Mouse (Mus musculus): ENCODE data around the gene Lnpk.

Gene Lnpk

DNA sequence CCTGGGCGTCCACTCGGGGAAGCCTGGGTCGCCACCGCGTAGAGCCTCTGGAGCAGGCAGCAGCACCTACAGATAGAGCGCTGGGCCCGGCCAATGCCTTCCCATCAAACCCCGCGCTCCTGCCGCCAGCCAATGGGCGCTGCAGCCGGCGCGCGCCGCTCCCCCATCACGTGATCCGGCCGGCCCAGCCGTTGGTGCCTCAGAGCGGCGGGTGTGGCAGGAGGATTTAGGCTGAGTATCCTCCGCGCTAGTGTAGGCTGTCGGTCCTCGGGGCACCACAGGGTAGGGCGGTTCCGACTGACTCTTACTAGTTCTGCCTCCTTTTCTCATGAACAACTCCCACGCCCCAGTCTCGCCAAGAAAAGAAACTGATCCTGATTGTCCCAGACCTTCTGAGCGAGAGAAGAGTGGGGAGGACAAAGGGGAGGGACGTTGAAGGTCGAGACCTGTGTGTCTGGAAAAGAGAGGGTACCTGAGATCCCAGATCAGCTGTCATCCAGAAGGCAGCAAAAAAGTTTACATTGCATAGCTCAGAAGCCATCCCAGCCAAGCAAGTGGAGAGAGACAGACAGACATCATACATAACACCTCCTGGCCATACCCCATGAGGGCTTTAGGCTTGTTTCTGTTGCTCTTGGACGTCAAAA lies at the start of gene Lnpk:
Gene Lnpk, minus strand, starts transcription at position 593 of the 647 bp plus-strand sequence.
- DNase-seq (ENCODE audit: low read depth, low spot score) = peak; percentile 87

DNA sequence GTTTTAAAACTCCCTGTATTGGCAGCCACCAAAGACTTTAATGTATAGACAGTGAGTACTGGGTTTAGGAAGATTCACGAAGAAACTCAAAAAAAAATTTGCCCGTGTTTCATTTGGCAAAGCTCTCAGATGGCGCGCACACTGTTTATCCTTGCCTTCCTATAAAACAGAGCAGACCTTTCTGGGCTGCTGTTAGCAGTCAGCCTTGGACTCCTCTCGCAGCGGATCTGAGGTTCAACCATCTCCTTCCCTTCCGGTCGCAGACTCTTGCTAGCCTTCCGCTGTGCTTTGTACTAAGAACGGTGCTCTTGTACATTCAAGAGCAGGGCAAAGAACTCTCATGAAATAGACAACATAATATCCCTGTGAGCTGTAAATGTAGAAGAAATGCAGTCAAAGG lies 41.1 kb upstream of the Lnpk start:
- DNase-seq (ENCODE audit: low read depth, low spot score) = no peak

- DNase-seq (ENCODE audit: low read depth, low spot score) = no peak
These were observed 40.5 kb upstream of the Lnpk start for GRCm38 (mm10) chr2:74619676-74620246.

GRCm38 (mm10) chr2:74617706-74618105 lies 38.5 kb upstream of the Lnpk start:
- DNase-seq (ENCODE audit: low read depth, low spot score) = no peak

- DNase-seq (ENCODE audit: low read depth, low spot score) = no peak
These were observed 32.2 kb upstream of the Lnpk start for GRCm38 (mm10) chr2:74611406-74611805.

GRCm38 (mm10) chr2:74609350-74609749 lies 30.1 kb upstream of the Lnpk start:
- no peak for DNase-seq (ENCODE audit: low read depth, low spot score)

- no peak for DNase-seq (ENCODE audit: low read depth, low spot score)
These were observed 27.0 kb upstream of the Lnpk start for GRCm38 (mm10) chr2:74606087-74606760.

DNA sequence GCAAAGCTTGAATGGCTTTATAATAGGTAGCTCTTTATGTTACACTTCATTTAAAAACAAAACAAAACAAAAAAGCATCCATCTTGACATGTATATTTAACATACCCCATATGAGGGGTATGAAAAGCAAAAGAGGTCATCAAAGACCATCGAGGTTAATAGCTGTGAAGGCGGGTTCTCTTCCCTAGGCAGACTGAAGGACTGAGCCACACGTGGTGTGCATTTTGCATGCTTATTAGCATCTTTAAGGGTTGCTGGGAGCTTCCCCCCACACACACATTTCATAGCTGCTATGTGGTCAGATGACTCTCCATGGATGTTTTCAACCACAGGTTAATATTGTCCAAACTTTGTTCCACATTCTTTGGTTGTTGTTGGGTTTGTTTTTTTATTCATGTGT lies 24.8 kb upstream of the Lnpk start:
- DNase-seq (ENCODE audit: low read depth, low spot score) = no peak

DNA sequence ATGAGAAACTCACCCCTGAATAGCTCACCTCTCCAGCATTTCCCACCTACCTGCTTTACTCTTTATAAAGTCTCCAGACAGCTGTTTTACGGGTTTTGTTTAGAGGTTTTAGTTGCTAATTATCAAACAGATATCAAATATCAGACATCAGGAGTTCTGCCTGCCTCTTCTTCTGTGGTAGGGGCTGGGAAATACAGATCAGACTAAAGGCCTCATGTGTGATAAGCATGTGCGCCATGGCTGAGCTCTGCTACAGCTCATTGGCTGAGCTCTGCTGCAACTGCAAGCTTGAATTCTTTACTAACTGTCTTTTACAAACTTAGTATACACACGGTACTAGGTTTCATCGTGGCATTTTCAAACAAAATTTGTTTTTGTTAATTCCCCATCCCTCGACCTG lies 23.2 kb upstream of the Lnpk start:
- DNase-seq (ENCODE audit: low read depth, low spot score) = no peak

DNA sequence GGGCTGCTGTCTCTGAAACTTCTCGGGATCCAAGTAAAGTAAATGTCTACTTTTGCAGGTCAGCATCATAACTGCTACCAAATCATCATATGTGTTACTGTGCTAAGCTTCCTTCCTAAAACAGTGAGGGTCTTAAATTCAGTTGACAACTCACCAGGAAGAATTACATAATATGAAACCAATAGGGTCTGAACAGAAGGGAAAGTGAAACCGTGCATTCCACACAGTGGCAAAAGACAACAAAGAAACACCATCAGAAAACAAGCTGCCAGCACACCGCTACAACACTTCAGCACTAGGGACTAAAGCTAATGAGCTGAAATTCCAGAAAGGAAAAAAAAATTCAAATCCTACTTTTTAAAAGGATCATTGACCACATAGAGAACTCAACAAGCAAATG lies 17.9 kb upstream of the Lnpk start:
- DNase-seq (ENCODE audit: low read depth, low spot score) = no peak

- DNase-seq (ENCODE audit: low read depth, low spot score) = no peak
These were observed 16.9 kb upstream of the Lnpk start for GRCm38 (mm10) chr2:74596094-74596493.

GRCm38 (mm10) chr2:74578146-74578842 lies 941 bp downstream of the Lnpk start:
- peak; percentile 60 for DNase-seq (ENCODE audit: low read depth, low spot score)

GRCm38 (mm10) chr2:74570390-74570789 lies 8.8 kb downstream of the Lnpk start:
- no peak for DNase-seq (ENCODE audit: low read depth, low spot score)

- no peak for DNase-seq (ENCODE audit: low read depth, low spot score)
These were observed 19.4 kb downstream of the Lnpk start for GRCm38 (mm10) chr2:74559822-74560221.

DNA sequence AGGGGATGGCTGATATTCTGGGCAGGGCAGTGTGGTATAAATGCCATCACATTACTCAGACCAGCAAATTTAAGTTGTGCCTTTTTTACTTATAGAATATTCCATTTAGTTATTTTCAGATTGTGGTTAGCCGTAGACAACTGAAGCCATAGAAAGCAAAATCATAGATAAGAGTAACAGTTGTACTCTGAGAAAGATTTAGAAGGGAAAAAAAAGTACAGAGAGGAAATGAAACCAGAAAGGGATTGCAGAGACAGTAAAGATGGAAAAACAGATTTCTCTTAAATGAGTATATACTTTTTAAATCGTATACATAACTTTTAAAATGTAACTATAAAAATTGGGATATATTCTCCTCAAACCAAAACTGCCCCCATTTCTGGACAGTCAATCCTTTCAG lies 20.1 kb downstream of the Lnpk start:
- DNase-seq (ENCODE audit: low read depth, low spot score) = no peak

DNA sequence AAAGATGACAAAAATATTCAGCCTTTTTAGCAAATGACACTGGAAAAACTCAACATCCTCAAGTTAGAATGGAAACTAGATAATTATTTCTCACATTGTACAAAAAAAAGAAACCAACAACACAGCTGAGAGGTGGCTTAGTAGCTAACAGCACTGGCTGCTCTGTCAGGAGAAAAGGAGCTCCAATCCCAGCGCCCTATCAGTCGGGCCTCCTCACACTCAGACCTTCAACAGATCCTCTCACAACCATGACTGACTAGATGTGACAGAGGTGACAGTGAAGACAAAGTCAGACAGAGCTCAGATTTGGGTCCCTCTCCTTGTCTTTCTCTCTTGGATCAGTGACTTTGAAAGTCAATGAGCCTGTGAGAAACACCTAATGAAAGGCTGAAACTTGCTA lies 21.8 kb downstream of the Lnpk start:
- DNase-seq (ENCODE audit: low read depth, low spot score) = no peak

DNA sequence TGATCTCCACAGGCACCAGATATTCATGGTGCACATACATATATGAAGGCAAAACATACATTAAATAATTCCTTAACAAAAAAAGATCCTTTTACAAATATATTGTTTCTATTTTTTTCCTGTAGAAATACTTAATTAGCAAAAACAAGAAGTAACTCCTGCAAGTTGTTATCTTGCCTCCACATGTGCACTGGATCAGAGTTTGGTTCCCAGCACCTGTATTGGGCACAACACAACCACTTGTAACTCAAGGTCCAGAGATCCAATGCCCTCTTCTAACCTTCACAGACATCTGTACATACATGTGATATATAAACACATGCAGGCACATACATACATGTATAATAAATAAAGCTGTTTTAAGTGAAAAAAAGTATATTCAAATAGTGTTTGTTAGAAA lies 27.3 kb downstream of the Lnpk start:
- DNase-seq (ENCODE audit: low read depth, low spot score) = no peak

DNA sequence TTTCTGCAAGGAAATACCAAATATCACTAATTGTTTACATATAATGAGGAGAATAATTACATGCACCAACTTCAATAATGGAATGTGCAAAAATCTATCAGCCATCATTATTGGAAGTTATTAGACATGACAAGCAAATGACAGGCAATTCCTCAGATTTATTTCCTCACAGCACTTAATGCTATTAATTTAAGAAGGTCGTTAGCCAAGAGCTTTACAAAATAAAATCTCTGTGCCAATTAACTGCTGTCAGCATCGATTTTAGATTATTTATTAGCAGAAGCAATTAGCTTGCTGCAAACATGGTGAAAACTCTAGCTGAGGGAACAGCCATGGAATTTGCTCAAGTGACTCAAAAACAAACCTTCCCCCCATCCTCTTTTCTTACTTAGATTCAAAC lies 30.9 kb downstream of the Lnpk start:
- no peak for DNase-seq (ENCODE audit: low read depth, low spot score)

DNA sequence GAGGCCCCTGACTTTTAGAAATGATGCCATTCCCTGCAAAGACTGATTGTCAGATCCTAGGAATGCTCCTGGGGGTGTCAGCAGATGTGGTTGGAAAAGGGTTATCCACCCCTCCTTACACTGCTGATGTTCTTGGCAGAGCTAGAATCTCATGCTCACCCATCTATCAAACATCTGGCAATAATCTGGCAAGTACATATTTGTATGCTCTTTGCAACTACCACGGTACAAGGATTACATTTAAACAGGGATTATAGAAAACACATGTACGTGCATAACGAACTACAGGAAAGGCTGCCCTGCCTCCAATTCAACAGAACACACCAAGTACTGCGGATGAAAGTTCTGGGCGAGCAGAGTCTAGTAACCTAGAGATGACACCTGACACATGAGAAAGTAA lies 70.9 kb downstream of the Lnpk start:
- DNase-seq (ENCODE audit: low read depth, low spot score) = no peak

GRCm38 (mm10) chr2:74506439-74506838 lies 72.8 kb downstream of the Lnpk start:
- no peak for DNase-seq (ENCODE audit: low read depth, low spot score)

- no peak for DNase-seq (ENCODE audit: low read depth, low spot score)
These were observed 78.9 kb downstream of the Lnpk start for GRCm38 (mm10) chr2:74500307-74500706.

DNA sequence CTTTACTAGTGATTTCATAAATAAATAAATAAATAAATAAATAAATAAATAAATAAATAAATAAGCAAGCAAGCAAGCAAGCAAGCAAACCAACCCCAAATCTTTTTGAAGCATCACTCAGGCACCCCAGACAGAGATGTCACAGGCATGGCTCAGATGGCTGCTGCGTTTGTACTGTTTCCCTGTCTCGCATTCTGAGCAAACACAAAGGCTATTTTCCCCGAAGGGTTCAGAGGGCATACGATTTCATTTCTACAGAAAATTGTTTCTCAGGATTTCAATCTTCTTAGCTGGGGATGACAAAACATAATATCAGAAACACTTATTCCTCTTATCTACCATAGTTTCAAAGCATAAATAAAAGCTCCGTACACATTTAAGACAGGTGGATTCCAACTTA lies 81.4 kb downstream of the Lnpk start:
- DNase-seq (ENCODE audit: low read depth, low spot score) = no peak

GRCm38 (mm10) chr2:74491426-74491825 lies 87.8 kb downstream of the Lnpk start:
- no peak for DNase-seq (ENCODE audit: low read depth, low spot score)

All from c-Kit-negative CD71-positive TER-119-positive erythroid progenitor cells, embryonic 14.5 days (primary cell).